Mouse (Mus musculus): ENCODE results near the gene Nhej1. TPM values are rescaled to one million over a fixed set of nuclear protein-coding genes. Genes with fewer than 3 reads are reported as not detected.

Nhej1 gene
- total RNA-seq, 2 experiments from 2014 or later = 2.7 to 3.2 TPM

DNA sequence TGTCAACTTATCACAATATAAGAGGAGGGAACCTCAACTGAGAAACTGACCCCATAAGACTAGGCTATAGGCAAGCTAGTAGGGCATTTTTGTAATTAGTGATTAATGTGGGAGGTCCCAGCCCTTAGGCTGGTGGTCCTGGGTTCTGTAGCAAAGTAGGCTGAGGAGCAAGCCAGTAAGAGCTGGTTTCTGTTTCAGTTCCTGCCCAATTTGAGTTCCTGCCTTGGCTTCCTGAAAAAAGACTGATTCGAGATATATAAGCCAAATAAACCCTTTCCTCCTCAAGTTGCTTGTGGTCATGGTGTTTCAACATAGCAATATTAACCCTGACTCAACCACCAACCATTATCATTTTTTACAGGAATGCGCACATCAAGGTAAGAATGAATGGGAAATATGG lies 127.8 kb downstream of the Nhej1 start:
- DNase-seq (ENCODE audit: extremely low spot score in 1 of 2, low spot score in 1 of 2) = no peak

DNA sequence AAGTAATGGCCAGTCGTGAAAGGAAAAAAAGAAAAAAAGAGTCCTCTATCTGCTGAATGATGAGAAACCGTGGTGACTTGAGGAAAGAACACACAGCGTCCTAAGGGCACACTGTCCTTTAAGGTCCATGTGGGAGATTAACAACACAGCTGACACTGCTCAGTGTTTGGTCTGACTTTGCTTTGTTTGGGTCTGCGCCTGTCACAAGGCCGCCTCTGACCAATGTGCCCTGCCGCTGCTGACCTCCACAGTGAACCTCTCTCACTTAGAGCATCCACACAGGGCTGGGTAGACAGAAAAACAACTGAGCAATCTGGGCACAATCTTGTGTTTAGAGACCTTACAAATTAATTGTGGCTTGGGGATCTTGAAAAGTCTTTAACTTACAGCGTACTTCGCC lies 148.0 kb downstream of the Nhej1 start:
- DNase-seq (ENCODE audit: extremely low spot score in 1 of 2, low spot score in 1 of 2) = no peak

DNA sequence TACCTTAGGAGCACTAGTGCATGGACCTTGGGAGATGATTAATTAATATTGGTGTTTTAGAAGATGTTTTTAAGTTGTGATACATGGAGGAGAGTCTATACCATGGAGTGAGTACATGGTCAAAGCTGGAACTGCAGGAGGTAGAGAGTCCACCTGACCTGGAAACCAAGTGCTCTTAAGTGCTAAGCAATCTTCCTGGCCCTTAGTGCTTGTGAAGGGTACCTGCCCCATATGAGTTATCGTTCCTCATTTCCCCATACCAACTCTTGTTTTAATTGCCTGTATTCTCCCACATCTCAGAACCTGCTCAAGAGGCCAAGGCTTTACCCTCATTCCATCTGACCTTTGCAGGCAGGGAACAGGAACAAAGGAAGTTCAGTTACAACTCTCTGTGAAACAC lies 149.1 kb downstream of the Nhej1 start:
- no peak for DNase-seq (ENCODE audit: extremely low spot score in 1 of 2, low spot score in 1 of 2)

GRCm38 (mm10) chr1:74973590-74973989 lies 151.4 kb downstream of the Nhej1 start:
- DNase-seq (ENCODE audit: extremely low spot score in 1 of 2, low spot score in 1 of 2) = no peak

- no peak for DNase-seq (ENCODE audit: extremely low spot score in 1 of 2, low spot score in 1 of 2)
Measured at GRCm38 (mm10) chr1:74971353-74972050, 153.5 kb downstream of the Nhej1 start.

DNA sequence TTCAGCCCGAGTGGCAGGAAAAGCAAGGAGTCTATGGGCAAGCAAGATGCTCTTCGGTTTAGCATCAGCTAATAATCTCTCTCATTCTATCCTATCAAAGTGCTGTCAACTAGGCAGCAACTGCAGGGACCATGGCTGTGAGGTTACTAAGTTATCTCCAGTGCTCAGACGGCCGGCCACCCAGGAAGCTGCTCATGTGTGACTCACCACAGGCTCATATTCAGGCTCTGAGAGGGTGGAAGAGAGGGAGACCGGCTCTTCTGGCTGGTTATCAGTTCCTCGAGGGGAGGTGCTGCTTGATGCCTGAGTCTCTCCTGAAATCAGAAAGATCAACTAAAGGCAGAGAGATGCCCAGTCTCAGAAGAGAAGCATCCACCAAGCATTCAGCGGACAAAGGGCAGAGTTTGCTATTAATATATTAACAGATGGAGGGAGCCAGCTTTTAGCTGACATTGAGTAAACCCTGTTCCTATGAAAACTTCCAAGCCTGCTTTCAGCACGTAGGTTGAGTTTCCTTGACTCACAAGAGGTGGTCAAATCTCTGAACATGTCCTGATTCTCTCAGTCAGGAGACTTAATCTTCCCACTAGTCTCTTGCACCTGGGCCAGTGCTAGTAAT lies 156.9 kb downstream of the Nhej1 start:
- no peak for DNase-seq (ENCODE audit: extremely low spot score in 1 of 2, low spot score in 1 of 2)

- peak; percentile 33 to 79 for DNase-seq (ENCODE audit: extremely low spot score in 1 of 2, low spot score in 1 of 2)
Measured at GRCm38 (mm10) chr1:74964494-74965215, 160.3 kb downstream of the Nhej1 start.

DNA sequence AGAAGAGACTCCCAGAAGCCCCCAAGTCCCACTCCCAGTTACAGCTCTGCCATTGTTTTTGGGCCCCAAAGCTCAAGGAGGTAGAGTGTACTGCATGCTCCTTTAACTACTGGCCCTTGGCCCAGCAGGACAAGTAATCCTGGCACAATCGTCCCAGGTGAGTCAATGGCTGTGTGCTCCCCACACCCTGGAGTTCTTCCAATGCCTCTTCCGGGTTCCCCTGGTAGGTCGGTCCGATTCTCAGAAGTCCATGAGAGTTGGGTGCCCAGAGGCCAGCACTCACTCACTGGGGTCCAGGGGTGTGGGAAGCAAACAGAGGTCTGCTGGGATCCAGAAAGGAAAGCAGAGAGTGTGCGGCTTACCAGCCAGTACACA lies 162.2 kb downstream of the Nhej1 start:
- DNase-seq (ENCODE audit: extremely low spot score in 1 of 2, low spot score in 1 of 2) = no peak

DNA sequence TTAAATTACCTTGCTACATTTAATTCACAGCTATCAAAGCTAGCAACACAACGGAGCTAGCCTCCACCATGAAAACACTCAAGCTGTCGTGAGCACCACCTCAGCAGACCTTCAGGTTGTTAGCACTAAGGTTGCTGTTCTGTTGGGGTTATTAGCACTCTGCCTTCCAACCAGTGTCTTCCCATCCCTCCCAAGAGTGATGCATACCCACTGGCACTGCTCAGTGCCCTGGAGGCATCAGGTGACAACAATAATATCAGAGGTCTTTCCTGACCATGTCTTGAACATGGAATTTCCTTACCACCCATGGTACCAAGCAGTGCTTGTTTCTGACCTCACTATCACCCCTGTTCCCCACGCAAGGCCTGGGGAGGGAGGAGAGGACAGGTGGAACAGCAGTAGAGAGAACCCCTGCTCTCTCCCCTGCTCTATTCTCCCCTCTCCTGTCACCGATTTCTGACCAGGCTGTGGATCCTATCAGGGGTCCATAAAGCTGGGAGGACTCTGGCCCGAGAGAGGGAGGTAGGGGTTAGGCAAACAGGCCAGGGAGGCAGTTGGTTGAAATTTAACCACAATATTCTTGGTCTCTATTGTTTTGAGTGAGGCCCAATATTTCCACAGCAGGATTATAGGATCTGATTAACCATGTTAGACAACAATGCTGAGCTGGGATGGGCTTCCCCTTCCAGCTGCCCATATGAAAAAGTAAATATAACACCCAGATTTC lies 162.7 kb downstream of the Nhej1 start:
- no peak for DNase-seq (ENCODE audit: extremely low spot score in 1 of 2, low spot score in 1 of 2)

DNA sequence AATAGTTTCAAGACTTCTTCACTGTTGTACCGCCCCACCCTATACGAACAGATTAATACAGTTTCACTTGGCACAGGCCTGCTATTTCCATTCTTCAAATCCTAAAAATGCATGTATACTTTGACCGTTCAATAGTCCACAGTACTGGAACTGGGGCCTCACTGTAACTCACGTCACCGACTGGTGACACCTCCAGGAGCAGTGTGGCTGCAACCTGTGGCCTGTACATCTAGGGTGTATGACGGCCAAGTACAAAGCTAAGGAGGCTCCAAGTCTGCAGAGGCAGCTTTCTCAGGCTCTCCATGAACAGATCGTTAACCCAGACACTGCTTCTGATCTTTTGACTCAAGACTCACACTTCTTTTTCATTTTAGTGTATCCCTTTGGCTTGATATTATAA lies 163.3 kb downstream of the Nhej1 start:
- no peak for DNase-seq (ENCODE audit: extremely low spot score in 1 of 2, low spot score in 1 of 2)

- no peak for DNase-seq (ENCODE audit: extremely low spot score in 1 of 2, low spot score in 1 of 2)
Measured at GRCm38 (mm10) chr1:74960059-74960458, 164.9 kb downstream of the Nhej1 start.

GRCm38 (mm10) chr1:74951556-74952210 lies 173.3 kb downstream of the Nhej1 start, which contains the start of gene Ihh:
Gene Ihh (minus strand): TSS chr1:74951672.
- no peak for DNase-seq (ENCODE audit: extremely low spot score in 1 of 2, low spot score in 1 of 2)

DNA sequence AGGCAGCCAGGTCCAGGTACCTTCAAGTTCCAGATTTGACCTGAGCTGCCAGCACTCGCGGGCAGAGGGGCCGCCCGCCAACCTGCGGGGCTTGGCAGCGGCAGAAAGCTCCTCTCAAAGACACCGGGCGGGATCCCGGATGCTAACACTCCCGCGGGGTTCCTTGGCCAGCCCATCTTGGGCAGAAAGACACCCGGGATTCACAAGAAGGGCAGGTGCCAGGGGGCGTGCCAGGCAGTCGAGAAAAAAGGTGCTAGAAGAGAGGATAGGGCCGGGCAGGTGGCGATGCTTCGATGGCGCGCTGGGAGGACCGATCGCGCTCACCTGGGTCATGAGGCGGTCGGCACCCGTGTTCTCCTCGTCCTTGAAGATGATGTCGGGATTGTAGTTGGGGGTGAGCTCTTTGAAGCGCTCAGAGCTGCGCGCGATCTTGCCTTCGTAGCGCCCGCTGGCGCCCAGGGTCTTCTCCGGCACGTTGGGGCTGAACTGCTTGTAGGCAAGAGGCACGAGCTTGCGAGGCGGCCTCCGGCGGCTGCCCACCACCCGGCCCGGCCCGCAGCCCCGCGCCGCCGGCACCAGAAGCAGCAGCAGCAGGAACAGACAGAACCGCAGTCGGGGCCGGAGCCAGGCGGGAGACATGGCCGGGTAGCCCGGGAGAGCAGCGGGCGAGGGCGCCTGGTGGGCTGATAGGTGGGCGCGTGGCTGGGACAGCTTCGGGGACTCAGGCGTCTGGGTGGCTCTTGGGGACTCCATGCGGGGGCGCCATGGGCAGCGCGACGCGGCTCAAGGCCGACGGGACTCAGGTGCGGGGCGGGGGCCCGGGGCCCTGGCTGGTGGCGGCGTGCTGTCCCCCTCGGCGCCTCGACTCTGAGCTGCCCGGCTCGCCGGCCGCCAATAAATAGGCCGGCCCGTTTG lies 174.2 kb downstream of the Nhej1 start:
- no peak for DNase-seq (ENCODE audit: extremely low spot score in 1 of 2, low spot score in 1 of 2)

DNA sequence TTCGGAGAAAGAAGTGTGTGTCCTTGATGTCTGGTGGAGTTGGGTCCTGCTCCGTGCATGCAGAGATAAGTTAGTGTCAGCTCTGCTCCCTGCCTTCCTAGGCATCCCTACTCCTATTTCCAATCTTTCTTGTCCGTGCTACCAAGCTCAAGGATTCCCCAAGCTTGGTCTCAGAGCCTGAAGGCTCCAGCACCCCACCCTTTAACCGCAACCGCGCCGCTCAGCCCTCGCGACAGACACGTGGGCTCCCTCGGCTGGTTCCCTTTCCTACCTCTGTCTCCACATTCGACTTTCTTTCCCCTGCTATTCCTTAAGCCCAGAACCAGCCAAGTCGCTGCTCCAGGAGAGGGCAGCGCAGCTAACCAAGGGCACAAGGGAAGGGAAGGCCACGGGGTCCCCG lies 174.9 kb downstream of the Nhej1 start:
- DNase-seq (ENCODE audit: extremely low spot score in 1 of 2, low spot score in 1 of 2) = no peak

DNA sequence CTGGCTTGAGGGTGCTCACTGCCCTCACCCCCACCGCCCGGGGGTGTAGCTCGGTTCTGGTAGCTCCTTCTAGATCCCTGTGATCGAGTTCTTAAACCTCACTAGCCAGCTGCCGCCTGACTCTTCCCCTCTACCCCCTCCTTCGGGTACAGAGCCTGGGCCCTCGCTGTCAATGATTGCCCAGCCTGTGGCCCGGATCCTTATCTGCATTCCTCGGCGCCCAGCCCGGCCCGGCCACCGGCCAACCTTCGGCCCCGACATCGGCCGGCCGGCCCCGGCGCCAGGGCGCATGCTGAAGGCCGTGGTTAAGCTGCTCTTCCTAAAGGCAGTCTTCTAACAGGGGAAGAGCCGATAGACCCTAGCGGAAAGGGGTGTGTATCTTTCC lies 175.3 kb downstream of the Nhej1 start:
- DNase-seq (ENCODE audit: extremely low spot score in 1 of 2, low spot score in 1 of 2) = no peak

DNA sequence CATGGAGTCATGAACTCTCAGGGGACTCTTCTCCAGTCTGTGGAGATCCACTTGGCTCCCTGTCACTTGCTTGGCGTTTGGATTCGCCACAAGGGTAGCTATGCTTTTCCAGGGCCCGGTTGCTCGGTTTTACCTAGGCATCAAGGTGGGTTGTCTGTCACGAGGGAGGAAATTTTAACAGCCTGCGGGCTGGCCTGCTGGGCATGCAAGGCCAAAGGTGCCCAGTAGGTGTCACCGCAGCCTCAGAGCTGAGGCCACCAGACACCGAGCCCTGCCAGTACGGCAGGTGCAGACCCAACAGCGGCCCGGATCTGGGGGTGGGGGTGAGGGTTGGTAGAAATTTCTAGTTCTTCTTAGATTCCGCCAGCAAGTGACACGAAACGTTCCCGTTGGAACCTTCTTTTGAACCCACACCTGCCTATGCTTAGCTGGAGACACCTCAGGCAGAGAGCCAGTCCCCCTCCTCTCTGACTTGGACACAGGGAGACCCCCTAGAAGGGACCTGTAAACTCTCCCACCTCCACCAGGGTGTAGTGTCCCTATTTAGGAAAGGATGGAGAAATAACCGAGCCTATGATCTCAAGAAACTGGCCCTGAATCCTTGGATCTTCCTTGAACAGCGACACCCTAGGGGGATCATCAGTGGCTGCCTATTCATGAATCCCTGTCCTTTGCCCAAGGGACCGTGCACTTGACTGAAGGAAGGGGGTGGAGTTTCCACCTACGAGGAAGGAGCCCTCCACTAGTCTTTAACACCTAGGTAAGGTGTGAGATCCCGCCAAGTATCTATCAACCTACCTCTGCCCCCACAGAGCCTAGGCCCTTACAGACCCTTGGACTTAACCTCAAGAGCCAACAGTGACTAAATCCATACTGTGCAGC lies 176.0 kb downstream of the Nhej1 start:
- peak; percentile 51 to 67 for DNase-seq (ENCODE audit: extremely low spot score in 1 of 2, low spot score in 1 of 2)

DNA sequence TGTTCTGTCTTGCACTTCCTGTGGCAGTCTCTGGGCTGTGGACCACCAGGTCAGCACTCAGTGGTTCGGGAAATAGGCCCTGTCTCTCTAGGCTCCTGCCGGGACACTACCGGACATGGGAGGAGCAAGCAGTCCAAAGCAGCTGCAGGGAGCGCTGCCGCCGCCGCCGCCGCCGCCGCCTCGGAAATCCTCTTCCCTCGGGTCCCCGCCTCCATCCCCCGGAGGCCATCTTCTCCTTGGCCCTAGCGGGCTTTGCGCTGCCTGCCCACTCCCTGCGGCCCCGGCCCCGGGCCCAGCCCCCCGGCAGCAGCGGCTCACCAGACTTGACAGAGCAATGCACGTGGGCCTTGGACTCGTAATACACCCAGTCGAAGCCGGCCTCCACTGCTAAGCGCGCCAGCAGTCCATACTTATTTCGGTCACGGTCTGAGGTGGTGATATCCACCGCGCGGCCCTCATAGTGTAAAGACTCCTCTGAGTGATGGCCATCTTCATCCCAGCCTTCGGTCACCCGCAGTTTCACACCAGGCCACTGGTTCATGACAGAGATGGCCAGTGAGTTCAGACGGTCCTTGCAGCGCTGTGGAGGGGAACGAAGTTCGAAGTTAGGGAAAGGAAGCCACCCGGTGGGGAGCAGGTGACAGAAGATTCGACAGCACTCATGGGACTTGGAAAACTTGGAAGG lies 176.9 kb downstream of the Nhej1 start:
- no peak for DNase-seq (ENCODE audit: extremely low spot score in 1 of 2, low spot score in 1 of 2)
